Mouse (Mus musculus): ENCODE results near the gene Hspb6. TPM values are rescaled to one million over a fixed set of nuclear protein-coding genes. Genes with fewer than 3 reads are reported as not detected.

The Hspb6 gene
- polyA plus RNA-seq, 1 experiment from 2014 or later = 15.4 TPM

- peak overlapping the region; percentile 94 for H3K4me2 ChIP-seq (replicated peaks)
- no peak for ATAC-seq (ENCODE audit: low FRiP score, low read depth)
- H3K4me3 ChIP-seq = peak overlapping the region; percentile 68
- peak overlapping the region; percentile 95; the same call in 1 of the 2 replicates for H3K27ac ChIP-seq
- WGBS = 84% methylated on average over 22 of the region's 22 CpGs
- no peaks in the 10 kb centered on the region for H3K9me3 ChIP-seq
- peak overlapping the region; percentile 77 for H3K9ac ChIP-seq
- H3K27me3 ChIP-seq = no peaks in the 10 kb centered on the region
- peaks cover 36% of the 10 kb centered on the region for H3K4me1 ChIP-seq
- peaks cover 42% of the 10 kb centered on the region for H3K36me3 ChIP-seq
Observed at GRCm38 (mm10) chr7:30553810-30554584, 2.0 kb downstream of the Hspb6 start.

- H3K9me3 ChIP-seq = no peaks in the 10 kb centered on the region
- no peak overlapping the region for H3K27ac ChIP-seq
- no peak overlapping the region for H3K9ac ChIP-seq
- H3K36me3 ChIP-seq = peaks cover 36% of the 10 kb centered on the region
- no peak for ATAC-seq (ENCODE audit: low FRiP score, low read depth)
- H3K4me1 ChIP-seq = peaks cover 46% of the 10 kb centered on the region
- 93% methylated on average over 18 of the region's 18 CpGs for WGBS
- H3K4me3 ChIP-seq = no peak overlapping the region
- H3K27me3 ChIP-seq = no peaks in the 10 kb centered on the region
- no peak overlapping the region for H3K4me2 ChIP-seq (replicated peaks)
Observed at GRCm38 (mm10) chr7:30556894-30557536, 5.0 kb downstream of the Hspb6 start.

GRCm38 (mm10) chr7:30557901-30558514 lies 6.0 kb downstream of the Hspb6 start:
- Histone ChIP-seq H3K9ac (peak overlapping the region; percentile 78), H3K4me3 (peak overlapping the region; percentile 68), H3K27me3 (no peaks in the 10 kb centered on the region), H3K9me3 (no peaks in the 10 kb centered on the region), H3K4me2 (replicated peaks) (peak overlapping the region; percentile 96), H3K36me3 (peaks cover 36% of the 10 kb centered on the region), H3K27ac (no peak overlapping the region), H3K4me1 (peaks cover 41% of the 10 kb centered on the region)
- 91% methylated on average over 13 of the region's 13 CpGs for WGBS
- no peak for ATAC-seq (ENCODE audit: low FRiP score, low read depth)

GRCm38 (mm10) chr7:30558656-30559442 lies 6.9 kb downstream of the Hspb6 start:
- Histone ChIP-seq H3K27me3 (no peaks in the 10 kb centered on the region), H3K4me1 (peaks cover 35% of the 10 kb centered on the region), H3K9me3 (no peaks in the 10 kb centered on the region), H3K4me3 (peak overlapping the region; percentile 68), H3K27ac (no peak overlapping the region; the same call in 1 of the 2 replicates), H3K4me2 (replicated peaks) (peak overlapping the region; percentile 96), H3K36me3 (peaks cover 36% of the 10 kb centered on the region), H3K9ac (peak overlapping the region; percentile 78)
- ATAC-seq (ENCODE audit: low FRiP score, low read depth) = no peak
- 14% methylated on average over 12 of the region's 12 CpGs for WGBS

- Histone ChIP-seq H3K9me3 (no peaks in the 10 kb centered on the region), H3K27me3 (no peaks in the 10 kb centered on the region), H3K9ac (peak within 1 kb of the TSS; percentile 78), H3K4me1 (peaks cover 37% of the 10 kb centered on the region), H3K27ac (no peak within 1 kb of the TSS; the same call in 1 of the 2 replicates), H3K4me2 (replicated peaks) (peak within 1 kb of the TSS; percentile 96), H3K4me3 (peak within 1 kb of the TSS; percentile 68), H3K36me3 (peaks cover 30% of the 10 kb centered on the region)
- peak; percentile 90 for ATAC-seq (ENCODE audit: low FRiP score, low read depth)
- under 1% methylated on average over 20 of the region's 20 CpGs for WGBS
Observed at GRCm38 (mm10) chr7:30559443-30559954, 7.5 kb downstream of the Hspb6 start, which contains the start of gene Lin37. Gene Lin37, minus strand, starts transcription at chr7:30559838.

- Histone ChIP-seq H3K9ac (no peak overlapping the region), H3K27ac (no peak overlapping the region), H3K4me1 (peaks cover 37% of the 10 kb centered on the region), H3K9me3 (no peaks in the 10 kb centered on the region), H3K4me3 (no peak overlapping the region), H3K27me3 (no peaks in the 10 kb centered on the region), H3K36me3 (peaks cover 27% of the 10 kb centered on the region), H3K4me2 (replicated peaks) (peak overlapping the region; percentile 96)
- no peak for ATAC-seq (ENCODE audit: low FRiP score, low read depth)
- 62% methylated on average over 2 of the region's 2 CpGs for WGBS
Observed at GRCm38 (mm10) chr7:30560296-30560695, 8.3 kb downstream of the Hspb6 start.

- peaks cover 37% of the 10 kb centered on the region for H3K4me1 ChIP-seq
- H3K36me3 ChIP-seq = peaks cover 28% of the 10 kb centered on the region
- no peaks in the 10 kb centered on the region for H3K27me3 ChIP-seq
- H3K4me3 ChIP-seq = peak overlapping the region; percentile 74
- peak overlapping the region; percentile 73; the same call in 1 of the 2 replicates for H3K27ac ChIP-seq
- H3K4me2 ChIP-seq (replicated peaks) = peak overlapping the region; percentile 82
- H3K9ac ChIP-seq = peak overlapping the region; percentile 81
- H3K9me3 ChIP-seq = no peaks in the 10 kb centered on the region
- no peak; the same call in 1 of the 2 replicates for ATAC-seq (ENCODE audit: low FRiP score, low read depth)
- WGBS = 1% methylated on average over 27 of the region's 27 CpGs
Observed at GRCm38 (mm10) chr7:30562526-30563116, 10.6 kb downstream of the Hspb6 start.

- Histone ChIP-seq H3K27ac (peak within 1 kb of the TSS; percentile 97), H3K4me1 (peaks cover 31% of the 10 kb centered on the region), H3K4me2 (replicated peaks) (peak within 1 kb of the TSS; percentile 82), H3K27me3 (no peaks in the 10 kb centered on the region), H3K9me3 (no peaks in the 10 kb centered on the region), H3K4me3 (peak within 1 kb of the TSS; percentile 74), H3K36me3 (peaks cover 30% of the 10 kb centered on the region), H3K9ac (peak within 1 kb of the TSS; percentile 81)
- ATAC-seq (ENCODE audit: low FRiP score, low read depth) = peak; percentile 89
- WGBS = under 1% methylated on average over 45 of the region's 45 CpGs
Observed at GRCm38 (mm10) chr7:30563117-30563905, 11.3 kb downstream of the Hspb6 start, which contains the start of the genes U2af1l4, Gm49396 and Psenen. Gene U2af1l4, plus strand, starts transcription at chr7:30563301. Gene Gm49396, plus strand, starts transcription at chr7:30563344. Gene Psenen, minus strand, starts transcription at chr7:30563627.

- peak overlapping the region; percentile 81 for H3K9ac ChIP-seq
- H3K27ac ChIP-seq = peak overlapping the region; percentile 97; the same call in 1 of the 2 replicates
- peak overlapping the region; percentile 82 for H3K4me2 ChIP-seq (replicated peaks)
- 20% methylated on average over 6 of the region's 6 CpGs for WGBS
- peaks cover 25% of the 10 kb centered on the region for H3K4me1 ChIP-seq
- no peaks in the 10 kb centered on the region for H3K27me3 ChIP-seq
- no peak for ATAC-seq (ENCODE audit: low FRiP score, low read depth)
- peak overlapping the region; percentile 74 for H3K4me3 ChIP-seq
- no peaks in the 10 kb centered on the region for H3K9me3 ChIP-seq
- H3K36me3 ChIP-seq = peaks cover 36% of the 10 kb centered on the region
Observed at GRCm38 (mm10) chr7:30563906-30564280, 11.9 kb downstream of the Hspb6 start.

- WGBS = 96% methylated on average over 12 of the region's 12 CpGs
- peaks cover 19% of the 10 kb centered on the region for H3K4me1 ChIP-seq
- peak within 1 kb of the TSS; percentile 74; the same call in 1 of the 2 replicates for H3K4me3 ChIP-seq
- H3K27ac ChIP-seq = no peak within 1 kb of the TSS; the same call in 1 of the 2 replicates
- no peak for ATAC-seq (ENCODE audit: low FRiP score, low read depth)
- peak within 1 kb of the TSS; percentile 82 for H3K4me2 ChIP-seq (replicated peaks)
- no peak within 1 kb of the TSS for H3K9ac ChIP-seq
- H3K9me3 ChIP-seq = no peaks in the 10 kb centered on the region
- H3K27me3 ChIP-seq = no peaks in the 10 kb centered on the region
- peaks cover 48% of the 10 kb centered on the region for H3K36me3 ChIP-seq
Observed at GRCm38 (mm10) chr7:30564970-30565571, 13.1 kb downstream of the Hspb6 start, which contains the start of gene Igflr1. Gene Igflr1, plus strand, starts transcription at chr7:30565427.
